Mouse (Mus musculus) heart, adult 2 months (tissue): ENCODE results near the gene Gm11027.

Experiments used
- CTCF ChIP-seq: fragments of 200-600 bp; IDR thresholded peaks from 2 replicates; pipeline ENCODE4 v1.8.1; 2022; ENCODE audit warnings: antibody characterized with exemption, mild to moderate bottlenecking, moderate library complexity
- POLR2A ChIP-seq: fragments of 200-500 bp; IDR thresholded peaks from 2 replicates; pipeline ENCODE4 v1.6.1; 2011; ENCODE audit warnings: mild to moderate bottlenecking, low read depth, low read length, control low read depth; ENCODE audit not compliant: insufficient read depth

- TF ChIP-seq POLR2A (no peak), CTCF (no peak)
Measured at GRCm38 (mm10) chr12:116307870-116308269, 32.7 kb downstream of the Gm11027 start.
